Mouse (Mus musculus) intestine, embryonic 15.5 days (tissue): ENCODE measurements around the gene Lingo3. TPM values are rescaled to one million over a fixed set of nuclear protein-coding genes. Genes with fewer than 3 reads are reported as not detected.

ENCODE experiments used
- ATAC-seq: fragments of 200-750 bp; cut with Nextera tagmentation; 2 replicates; pipeline ENCODE4 v1.8.0; 2017; ENCODE audit warnings: moderate TSS enrichment, moderate library complexity
- H3K27ac ChIP-seq: fragments of 300-500 bp; sonication (generic); 2 replicates; pipeline ENCODE4 v1.5.1; 2015; ENCODE audit warnings: mild to moderate bottlenecking, inconsistent platforms
- H3K27me3 ChIP-seq: fragments of 300-500 bp; sonication (generic); replicated peaks from 2 replicates; pipeline ENCODE4 v1.6.1; 2015; ENCODE audit warnings: inconsistent platforms
- H3K36me3 ChIP-seq: fragments of 300-500 bp; sonication (generic); 2 replicates; pipeline ENCODE4 v1.6.1; 2015; ENCODE audit warnings: inconsistent platforms
- H3K4me1 ChIP-seq: fragments of 300-500 bp; sonication (generic); replicated peaks from 2 replicates; pipeline ENCODE4 v1.6.1; 2015; ENCODE audit warnings: inconsistent platforms
- H3K4me2 ChIP-seq: fragments of 300-500 bp; sonication (generic); replicated peaks from 2 replicates; pipeline ENCODE4 v1.6.1; 2015; ENCODE audit warnings: mild to moderate bottlenecking, inconsistent platforms
- H3K4me3 ChIP-seq: fragments of 300-500 bp; sonication (generic); replicated peaks from 2 replicates; pipeline ENCODE4 v1.5.1; 2015; ENCODE audit warnings: inconsistent platforms
- H3K9ac ChIP-seq: fragments of 300-500 bp; sonication (generic); 2 replicates; pipeline ENCODE4 v1.6.1; 2015; ENCODE audit warnings: inconsistent platforms
- H3K9me3 ChIP-seq: fragments of 300-500 bp; sonication (generic); 2 replicates; pipeline ENCODE4 v1.6.1; 2016; ENCODE audit warnings: inconsistent platforms
- WGBS: fragments of 180-500 bp; shearing (Covaris S2); methylation state at CpG from one replicate; pipeline ENCODE4 v1.1.7; 2015; 5-methylcytosine and 5-hydroxymethylcytosine counted together
- polyA plus RNA-seq: library from polyadenylated mRNA; unstranded; fragments of >200 nt; fragmentation: Nextera tagmentation; extraction: Ambion mirVana; gene quantifications from 2 replicates; pipeline ENCODE4 v1.2.1, GENCODE M21; 2015

Lingo3 gene
- 0.05 and 0.09 TPM in 2 replicates for polyA plus RNA-seq

DNA sequence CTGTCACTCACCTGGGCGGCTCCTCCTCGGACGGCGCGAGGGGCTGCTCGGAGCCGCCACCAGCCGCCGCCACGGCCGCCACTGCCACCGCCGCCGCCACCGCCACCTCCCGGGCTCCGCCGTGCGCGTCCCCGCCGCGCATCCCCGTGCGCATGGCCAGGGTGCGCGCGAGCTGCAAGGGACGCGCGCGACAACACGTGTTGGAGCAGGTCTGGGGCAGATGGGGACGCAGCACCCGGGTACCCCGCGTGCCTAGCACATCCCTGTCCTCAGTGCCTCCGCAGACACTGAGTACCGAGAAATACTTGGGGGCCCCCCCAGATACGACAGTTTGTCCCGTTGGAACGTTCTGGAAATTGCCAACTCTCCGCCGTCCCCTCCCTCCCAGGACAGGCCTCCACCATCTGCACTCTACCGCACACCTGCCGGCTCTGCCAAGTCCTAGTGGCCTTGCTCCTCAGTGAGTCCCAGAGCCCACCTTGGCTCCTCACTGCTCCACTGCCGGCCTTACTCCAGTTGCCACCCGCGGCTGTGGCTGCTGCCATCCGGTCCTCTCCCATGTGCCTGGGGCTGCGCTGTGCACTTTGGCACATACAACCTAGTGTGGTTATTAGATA is at the start of gene Lingo3:
Lingo3 (minus strand) TSS at position 109 of the 617 bp plus-strand sequence.
- Histone ChIP-seq H3K4me2 (peak within 1 kb of the TSS; percentile 83), H3K4me3 (peak within 1 kb of the TSS; percentile 41), H3K36me3 (no peaks in the 10 kb centered on the region), H3K9me3 (no peaks in the 10 kb centered on the region), H3K27me3 (peaks cover 47% of the 10 kb centered on the region), H3K27ac (no peak within 1 kb of the TSS), H3K4me1 (peaks cover 10% of the 10 kb centered on the region; the same call in 1 of the 2 replicates), H3K9ac (peak within 1 kb of the TSS; percentile 45)
- no peak; the same call in 1 of the 2 replicates for ATAC-seq
- 5% methylated on average over 38 of the region's 51 CpGs for WGBS

DNA sequence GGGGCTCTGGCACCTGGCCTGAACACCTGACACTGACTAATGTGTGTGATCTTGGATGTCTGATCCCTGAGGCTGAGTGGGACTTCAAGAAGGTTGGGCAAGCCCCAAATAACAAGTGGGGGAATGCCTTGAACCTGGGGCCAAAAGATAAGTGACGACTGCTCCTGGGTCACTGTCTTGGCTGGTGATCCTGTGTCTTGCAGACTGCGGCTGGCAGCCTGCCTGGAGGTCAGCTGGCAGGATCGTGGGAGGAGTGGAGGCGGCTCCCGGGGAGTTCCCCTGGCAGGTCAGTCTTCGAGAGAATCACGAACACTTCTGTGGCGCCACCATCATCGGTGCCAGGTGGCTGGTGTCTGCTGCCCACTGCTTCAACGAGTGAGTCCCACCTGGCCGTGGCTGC is 43.3 kb upstream of the Lingo3 start:
- no peak for ATAC-seq
- H3K27me3 ChIP-seq: peaks cover 22% of the 10 kb centered on the region
- 67% methylated on average over 11 of the region's 11 CpGs for WGBS
- H3K4me3 ChIP-seq: no peak overlapping the region
- H3K9ac ChIP-seq: no peak overlapping the region
- no peaks in the 10 kb centered on the region for H3K9me3 ChIP-seq
- H3K27ac ChIP-seq: no peak overlapping the region
- H3K36me3 ChIP-seq: no peaks in the 10 kb centered on the region
- H3K4me1 ChIP-seq: no peaks in the 10 kb centered on the region
- no peak overlapping the region for H3K4me2 ChIP-seq

DNA sequence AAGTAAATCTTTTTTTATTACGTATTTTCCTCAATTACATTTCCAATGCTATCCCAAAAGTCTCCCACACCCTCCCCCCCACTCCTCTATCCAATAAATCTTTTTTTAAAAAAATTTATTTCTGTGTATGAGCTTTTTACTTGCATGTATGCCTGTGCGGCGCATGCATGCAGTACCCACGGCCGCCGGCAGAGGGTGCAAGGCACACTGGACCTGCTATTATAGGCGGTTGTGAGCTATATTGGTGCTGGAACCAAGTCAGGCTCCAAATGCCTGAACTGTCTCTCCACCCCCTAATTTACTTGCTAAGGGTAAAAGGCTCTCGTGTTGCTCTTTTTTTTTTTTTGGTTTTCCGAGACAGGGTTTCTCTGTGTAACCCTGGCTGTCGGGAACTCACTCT is 37.5 kb upstream of the Lingo3 start:
- Histone ChIP-seq H3K4me2 (no peak overlapping the region), H3K27ac (no peak overlapping the region), H3K9me3 (no peaks in the 10 kb centered on the region), H3K9ac (no peak overlapping the region), H3K4me1 (no peaks in the 10 kb centered on the region), H3K27me3 (no peaks in the 10 kb centered on the region), H3K4me3 (no peak overlapping the region), H3K36me3 (no peaks in the 10 kb centered on the region)
- WGBS: 28% methylated on average over 10 of the region's 10 CpGs
- ATAC-seq: peak; percentile 52; the same call in 1 of the 2 replicates

DNA sequence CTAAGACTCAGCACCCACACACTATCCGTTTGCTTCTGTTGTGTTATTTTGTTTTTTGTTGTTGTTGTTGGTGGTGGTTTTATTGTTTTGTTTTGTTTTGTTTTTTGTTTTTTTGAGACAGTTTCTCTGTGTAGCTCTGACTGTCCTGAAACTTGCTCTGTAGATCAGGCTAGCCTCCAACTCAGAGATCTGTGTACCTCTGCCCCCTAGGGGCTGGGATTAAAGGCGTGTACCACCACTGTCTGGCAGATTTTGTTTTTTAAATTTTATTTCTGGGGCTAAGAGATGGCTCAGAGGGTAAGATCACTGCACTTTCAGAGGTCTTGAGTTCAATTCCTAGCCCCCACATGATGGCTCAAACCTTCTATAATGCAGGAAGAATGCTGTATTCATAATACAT is 37.1 kb upstream of the Lingo3 start:
- H3K9ac ChIP-seq: no peak overlapping the region
- H3K4me1 ChIP-seq: no peaks in the 10 kb centered on the region
- no peak for ATAC-seq
- H3K36me3 ChIP-seq: no peaks in the 10 kb centered on the region
- H3K4me2 ChIP-seq: no peak overlapping the region
- no peaks in the 10 kb centered on the region for H3K27me3 ChIP-seq
- WGBS: 68% methylated on average over 2 of the region's 2 CpGs
- no peak overlapping the region for H3K4me3 ChIP-seq
- H3K27ac ChIP-seq: no peak overlapping the region
- H3K9me3 ChIP-seq: no peaks in the 10 kb centered on the region

DNA sequence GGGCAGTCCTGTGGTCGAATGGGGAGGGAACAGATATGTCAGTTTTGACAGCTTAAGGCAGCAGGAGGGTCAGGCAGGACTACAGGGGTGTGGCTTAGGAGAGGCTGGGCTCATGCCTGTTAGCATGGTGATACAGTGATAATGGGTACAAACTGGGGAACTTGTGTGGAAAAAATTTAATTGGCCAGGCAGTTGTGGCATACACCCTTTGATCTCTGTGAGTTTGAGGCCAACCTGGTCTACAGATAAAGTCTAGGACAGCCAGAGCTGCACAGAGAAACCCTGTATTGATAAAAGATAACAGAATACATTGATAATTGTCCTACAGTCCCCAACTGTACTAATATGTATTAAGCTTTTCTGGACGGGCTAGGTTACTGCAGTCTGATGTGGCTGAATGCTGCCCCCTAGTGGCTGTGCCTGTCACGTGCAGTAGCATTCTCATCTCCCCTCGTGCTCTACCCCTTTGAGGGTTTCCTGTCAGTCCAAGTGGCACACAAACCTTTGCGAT is 36.3 kb upstream of the Lingo3 start:
- 17% methylated on average over 5 of the region's 5 CpGs for WGBS
- Histone ChIP-seq H3K9me3 (no peaks in the 10 kb centered on the region), H3K4me2 (no peak overlapping the region), H3K36me3 (no peaks in the 10 kb centered on the region), H3K9ac (no peak overlapping the region), H3K4me1 (no peaks in the 10 kb centered on the region), H3K27ac (no peak overlapping the region), H3K27me3 (no peaks in the 10 kb centered on the region), H3K4me3 (no peak overlapping the region)
- peak; percentile 68 for ATAC-seq

DNA sequence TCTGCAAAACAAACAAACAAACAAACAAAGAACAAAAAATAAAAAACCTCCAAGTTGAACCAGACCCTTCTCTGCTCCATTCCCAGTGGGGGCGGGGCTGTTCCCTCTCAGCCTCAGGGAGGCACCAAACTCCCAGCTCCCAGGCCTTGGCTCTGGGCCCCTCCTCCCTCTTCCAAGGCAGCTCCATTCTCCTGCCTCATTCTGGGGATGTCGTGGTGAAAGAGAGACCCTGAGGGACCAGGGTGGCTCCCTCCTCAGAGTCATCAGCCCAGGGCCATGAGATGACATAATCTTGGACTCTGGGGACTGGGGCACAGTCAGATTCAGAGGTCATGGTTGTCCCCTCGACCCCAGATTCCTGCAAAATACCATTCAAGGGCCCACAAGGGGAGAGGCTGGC is 32.8 kb upstream of the Lingo3 start:
- WGBS: 29% methylated on average over 3 of the region's 3 CpGs
- no peaks in the 10 kb centered on the region for H3K27me3 ChIP-seq
- no peaks in the 10 kb centered on the region for H3K36me3 ChIP-seq
- ATAC-seq: no peak
- no peak overlapping the region for H3K4me3 ChIP-seq
- H3K4me2 ChIP-seq: no peak overlapping the region
- H3K4me1 ChIP-seq: no peaks in the 10 kb centered on the region
- H3K9ac ChIP-seq: no peak overlapping the region
- H3K9me3 ChIP-seq: no peaks in the 10 kb centered on the region
- H3K27ac ChIP-seq: no peak overlapping the region

DNA sequence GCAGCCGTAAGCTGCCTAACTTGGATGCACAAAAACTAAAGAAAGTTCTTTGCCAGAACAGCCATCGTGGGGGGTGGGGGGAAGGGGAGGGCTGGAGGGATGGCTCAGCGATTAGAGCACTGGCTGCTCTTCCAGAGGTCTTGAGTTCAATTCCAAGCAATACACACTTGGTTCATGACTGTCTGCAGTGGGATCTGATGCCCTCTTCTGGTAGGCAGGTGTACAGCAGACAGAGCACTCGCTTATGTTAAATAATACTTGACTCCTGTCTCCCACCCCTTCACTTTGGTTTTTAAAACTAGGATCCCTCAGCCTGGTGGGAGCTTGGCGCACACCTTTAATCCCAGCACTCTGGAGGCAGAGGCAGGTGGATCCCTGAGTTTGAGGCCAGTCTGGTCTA is 32.2 kb upstream of the Lingo3 start:
- Histone ChIP-seq H3K4me1 (no peaks in the 10 kb centered on the region), H3K4me3 (no peak overlapping the region), H3K27me3 (no peaks in the 10 kb centered on the region), H3K27ac (no peak overlapping the region), H3K36me3 (no peaks in the 10 kb centered on the region), H3K9me3 (no peaks in the 10 kb centered on the region), H3K9ac (no peak overlapping the region), H3K4me2 (no peak overlapping the region)
- ATAC-seq: no peak
- WGBS: 29% methylated on average over 5 of the region's 5 CpGs

DNA sequence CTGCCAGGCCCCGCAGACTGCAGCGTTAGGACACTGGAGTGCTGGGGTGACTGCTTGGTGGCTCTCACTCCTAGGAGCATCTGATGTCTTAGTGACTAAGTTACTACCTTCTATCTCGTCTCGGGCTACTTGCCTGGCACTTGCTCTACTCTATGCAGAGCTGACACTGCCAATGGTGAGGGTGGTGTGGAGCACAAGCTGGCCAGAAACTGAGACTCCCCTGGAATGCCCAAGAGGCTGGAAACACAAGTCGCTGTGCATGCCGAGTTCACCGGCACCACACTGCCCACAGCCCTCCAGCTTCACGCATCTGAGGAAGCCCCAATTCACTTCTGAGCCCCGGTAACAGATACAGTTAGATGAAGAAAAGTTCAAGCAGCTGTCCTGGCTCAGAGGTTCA is 30.2 kb upstream of the Lingo3 start:
- no peaks in the 10 kb centered on the region for H3K4me1 ChIP-seq
- no peaks in the 10 kb centered on the region for H3K36me3 ChIP-seq
- H3K9me3 ChIP-seq: no peaks in the 10 kb centered on the region
- no peaks in the 10 kb centered on the region for H3K27me3 ChIP-seq
- WGBS: 76% methylated on average over 9 of the region's 9 CpGs
- no peak overlapping the region for H3K9ac ChIP-seq
- no peak for ATAC-seq
- no peak overlapping the region for H3K4me2 ChIP-seq
- no peak overlapping the region for H3K27ac ChIP-seq
- H3K4me3 ChIP-seq: no peak overlapping the region

DNA sequence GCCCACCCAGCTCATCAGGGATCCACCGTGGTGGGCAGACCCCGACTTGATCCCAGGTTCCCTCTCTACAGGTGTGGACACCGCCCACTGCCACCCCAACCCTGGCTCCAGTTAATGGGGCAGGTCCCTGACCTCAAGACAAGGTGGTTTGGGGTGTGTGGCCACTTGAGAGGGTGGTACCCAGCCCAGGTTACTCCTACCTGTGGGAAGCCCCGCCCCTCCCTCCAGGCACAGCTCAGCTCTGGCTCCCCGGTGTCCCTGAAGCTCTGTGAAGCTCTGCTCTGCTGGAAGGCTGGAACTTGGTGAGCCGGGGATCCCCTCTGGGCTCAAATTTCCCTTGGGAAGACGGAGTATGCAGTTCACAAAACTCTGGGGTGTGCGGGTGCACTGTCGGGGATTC is 27.7 kb upstream of the Lingo3 start, which contains the start of gene Tmprss9:
Tmprss9 (plus strand) TSS at position 268 of the 400 bp plus-strand sequence.
- no peak within 1 kb of the TSS for H3K4me2 ChIP-seq
- 0 out of 2 replicates have a peak, but pooled peaks have one; percentile 27 for ATAC-seq
- H3K4me3 ChIP-seq: no peak within 1 kb of the TSS
- H3K27me3 ChIP-seq: no peaks in the 10 kb centered on the region
- no peaks in the 10 kb centered on the region for H3K4me1 ChIP-seq
- no peak within 1 kb of the TSS for H3K9ac ChIP-seq
- WGBS: 25% methylated on average over 9 of the region's 9 CpGs
- no peaks in the 10 kb centered on the region for H3K9me3 ChIP-seq
- H3K27ac ChIP-seq: no peak within 1 kb of the TSS
- peaks cover 3% of the 10 kb centered on the region; the same call in 1 of the 2 replicates for H3K36me3 ChIP-seq

DNA sequence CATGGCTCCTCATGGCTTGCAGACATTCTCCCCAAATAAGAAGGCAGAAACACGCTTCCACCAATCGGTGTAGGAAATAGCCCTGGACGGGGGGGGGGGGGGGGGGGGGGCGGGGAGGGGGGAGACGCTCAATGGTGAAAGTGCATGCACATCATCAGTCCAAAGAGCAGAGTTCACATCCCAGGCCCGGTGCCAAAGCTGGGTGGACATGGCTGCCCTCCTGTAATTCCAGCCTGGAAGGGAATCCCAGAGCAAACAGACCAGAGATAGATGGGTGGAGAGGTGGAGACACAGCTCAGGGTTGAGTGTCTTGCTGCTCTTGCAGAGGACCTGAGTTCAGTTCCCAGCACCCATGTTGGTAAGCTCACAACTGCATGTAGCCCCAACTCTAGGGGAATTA is 27.2 kb upstream of the Lingo3 start:
- no peak overlapping the region for H3K4me3 ChIP-seq
- no peaks in the 10 kb centered on the region for H3K9me3 ChIP-seq
- no peaks in the 10 kb centered on the region for H3K27me3 ChIP-seq
- peaks cover 3% of the 10 kb centered on the region; the same call in 1 of the 2 replicates for H3K36me3 ChIP-seq
- ATAC-seq: no peak
- WGBS: 61% methylated on average over 3 of the region's 6 CpGs
- no peak overlapping the region for H3K27ac ChIP-seq
- no peak overlapping the region for H3K9ac ChIP-seq
- no peaks in the 10 kb centered on the region for H3K4me1 ChIP-seq
- H3K4me2 ChIP-seq: no peak overlapping the region

DNA sequence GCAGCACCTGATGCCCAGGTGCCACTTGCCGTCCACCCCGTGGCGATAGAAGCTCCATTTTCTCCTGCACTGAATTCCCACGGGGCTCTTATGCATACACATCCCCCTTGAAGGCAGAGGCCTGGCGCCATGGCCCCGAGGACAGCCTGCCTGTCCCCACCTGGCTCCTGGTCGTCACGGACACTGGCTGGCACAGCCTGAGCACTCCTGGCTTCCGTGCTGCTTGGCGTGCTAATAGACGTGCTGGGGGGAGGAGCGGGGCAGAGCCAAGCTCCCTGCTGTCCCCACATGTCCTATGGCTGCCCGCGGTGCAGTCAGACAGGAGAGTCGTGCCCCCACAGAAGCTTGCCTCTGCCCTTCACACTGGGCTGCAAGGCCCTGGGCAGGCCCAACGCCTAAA is 20.6 kb upstream of the Lingo3 start:
- 89% methylated on average over 16 of the region's 16 CpGs for WGBS
- H3K9me3 ChIP-seq: no peaks in the 10 kb centered on the region
- H3K9ac ChIP-seq: no peak overlapping the region
- no peaks in the 10 kb centered on the region for H3K4me1 ChIP-seq
- no peak for ATAC-seq
- H3K36me3 ChIP-seq: peaks cover 22% of the 10 kb centered on the region
- no peak overlapping the region for H3K4me3 ChIP-seq
- H3K27ac ChIP-seq: no peak overlapping the region
- no peak overlapping the region for H3K4me2 ChIP-seq
- H3K27me3 ChIP-seq: no peaks in the 10 kb centered on the region

DNA sequence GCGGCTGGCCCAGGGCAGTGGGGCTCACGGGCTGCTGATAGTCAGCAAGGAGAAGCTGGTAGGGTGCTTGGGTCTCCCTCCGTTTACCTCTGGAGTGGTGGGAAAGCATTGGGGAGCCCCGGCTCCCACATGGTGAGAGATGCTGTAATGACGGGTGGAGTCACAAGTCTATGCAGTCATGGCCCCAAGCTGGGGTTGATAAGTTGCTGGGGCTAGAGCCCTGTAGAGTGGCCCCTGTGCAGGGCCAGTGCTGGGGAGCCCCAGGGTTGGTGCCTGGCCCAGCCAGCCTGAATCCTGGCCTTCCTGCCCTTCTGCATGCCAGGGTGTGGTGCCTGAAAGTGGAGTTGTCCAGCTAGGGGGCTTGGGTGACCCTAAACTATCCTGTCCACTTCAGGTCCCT is 18.5 kb upstream of the Lingo3 start:
- no peaks in the 10 kb centered on the region for H3K27me3 ChIP-seq
- H3K4me2 ChIP-seq: no peak overlapping the region
- H3K36me3 ChIP-seq: peaks cover 19% of the 10 kb centered on the region; the same call in 1 of the 2 replicates
- H3K9ac ChIP-seq: no peak overlapping the region
- no peaks in the 10 kb centered on the region for H3K9me3 ChIP-seq
- H3K27ac ChIP-seq: no peak overlapping the region
- H3K4me1 ChIP-seq: peaks cover 5% of the 10 kb centered on the region
- ATAC-seq: no peak
- H3K4me3 ChIP-seq: no peak overlapping the region
- 90% methylated on average over 5 of the region's 5 CpGs for WGBS

DNA sequence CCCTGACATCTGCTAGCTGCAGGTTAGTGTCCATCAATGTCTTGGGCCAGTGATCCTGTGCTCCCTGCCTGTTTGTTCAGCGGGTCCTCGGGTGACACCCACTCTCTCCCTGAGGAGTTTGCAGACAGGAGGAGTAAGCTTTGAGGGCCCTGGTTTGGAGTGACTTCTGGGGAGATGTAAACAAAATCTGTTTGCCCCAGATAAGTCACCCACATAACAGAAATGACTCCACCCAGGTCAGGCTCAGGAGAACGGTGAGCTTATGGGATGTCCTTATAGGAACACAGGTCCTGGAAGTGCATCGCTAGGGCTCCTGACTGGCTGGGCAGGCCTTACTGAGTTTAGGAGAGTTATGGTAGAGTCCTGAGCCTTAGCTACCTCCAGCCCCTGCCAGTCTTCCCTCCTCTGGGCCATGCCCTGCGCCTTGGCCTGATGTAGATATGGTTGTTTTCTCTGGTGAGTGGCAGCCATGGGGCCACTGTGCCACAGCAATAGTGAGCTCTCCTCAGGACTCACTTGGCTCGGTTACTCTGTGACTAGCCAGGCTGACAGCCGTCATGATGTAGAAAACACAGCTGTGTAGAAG is 14.6 kb upstream of the Lingo3 start:
- H3K4me2 ChIP-seq: no peak overlapping the region
- no peaks in the 10 kb centered on the region for H3K9me3 ChIP-seq
- H3K9ac ChIP-seq: no peak overlapping the region
- H3K36me3 ChIP-seq: peaks cover 12% of the 10 kb centered on the region; the same call in 1 of the 2 replicates
- H3K4me1 ChIP-seq: peaks cover 36% of the 10 kb centered on the region
- ATAC-seq: peak; percentile 15; the same call in 1 of the 2 replicates
- H3K4me3 ChIP-seq: no peak overlapping the region
- H3K27ac ChIP-seq: no peak overlapping the region
- 68% methylated on average over 7 of the region's 7 CpGs for WGBS
- H3K27me3 ChIP-seq: no peaks in the 10 kb centered on the region
